Mouse (Mus musculus) limb, embryonic 10.5 days (tissue): Measurements from ENCODE around the gene Sult2b1. TPM values are rescaled to one million over a fixed set of nuclear protein-coding genes. Genes with fewer than 3 reads are reported as not detected.
A peak's percentile ranks its signal among the peaks of the same experiment; 100 is the strongest.

Experiments used
- DNase-seq: peaks from one replicate; pipeline ENCODE4 v3.0.0-alpha.2; 2017; ENCODE audit warnings: low spot score
- H3K27ac ChIP-seq: fragments of 300-500 bp; sonication (generic); 2 replicates; pipeline ENCODE4 v1.5.1; 2016; ENCODE audit warnings: mild to moderate bottlenecking
- H3K27me3 ChIP-seq: fragments of 300-500 bp; sonication (generic); 2 replicates; pipeline ENCODE4 v1.6.1; 2016; ENCODE audit warnings: low read depth, mild to moderate bottlenecking; ENCODE audit not compliant: poor library complexity, severe bottlenecking
- H3K36me3 ChIP-seq: fragments of 300-500 bp; sonication (generic); 2 replicates; pipeline ENCODE4 v1.6.1; 2016; ENCODE audit warnings: mild to moderate bottlenecking, moderate library complexity
- H3K4me1 ChIP-seq: fragments of 300-500 bp; sonication (generic); 2 replicates; pipeline ENCODE4 v1.6.1; 2016
- H3K4me3 ChIP-seq: fragments of 300-500 bp; sonication (generic); 2 replicates; pipeline ENCODE4 v1.5.1; 2016; ENCODE audit warnings: mild to moderate bottlenecking, moderate library complexity
- H3K9me3 ChIP-seq: fragments of 300-500 bp; sonication (generic); replicated peaks from 2 replicates; pipeline ENCODE4 v1.6.1; 2016; ENCODE audit warnings: mild to moderate bottlenecking
- WGBS: fragments of 180-500 bp; shearing (Covaris S2); methylation state at CpG from one replicate; pipeline ENCODE4 v1.1.7; 2016; 5-methylcytosine and 5-hydroxymethylcytosine counted together
- polyA plus RNA-seq: library from polyadenylated mRNA; unstranded; fragments of >200 nt; fragmentation: Nextera tagmentation; extraction: Ambion mirVana; gene quantifications from 2 replicates; pipeline ENCODE4 v1.2.1, GENCODE M21; 2016

The Sult2b1 gene
- polyA plus RNA-seq, 1 experiment from 2014 or later, result 2.1 TPM

DNA sequence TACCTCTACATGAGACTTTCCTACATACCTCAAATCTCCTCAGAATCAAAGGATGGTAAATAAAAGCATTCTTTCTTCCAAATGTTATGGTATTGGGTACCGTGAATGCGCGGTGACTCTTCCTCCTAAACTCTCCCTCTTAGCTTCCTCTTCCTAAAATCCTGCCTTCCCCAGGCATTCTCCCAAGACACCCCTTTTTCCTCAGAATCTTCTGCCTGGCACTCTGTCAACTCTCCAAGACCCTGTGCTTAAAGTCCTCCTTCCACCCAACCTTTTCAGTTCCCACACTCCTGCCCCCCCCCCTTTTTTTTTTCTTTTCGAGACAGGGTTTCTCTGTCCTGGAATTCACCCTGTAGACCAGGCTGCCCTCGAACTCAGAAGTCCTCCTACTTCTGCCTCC lies 30.4 kb upstream of the Sult2b1 start:
- H3K9me3 ChIP-seq, result no peaks in the 10 kb centered on the region
- peaks cover 34% of the 10 kb centered on the region for H3K36me3 ChIP-seq
- peak overlapping the region; percentile 37; the same call in 1 of the 2 replicates for H3K27ac ChIP-seq
- H3K4me3 ChIP-seq, result peak overlapping the region; percentile 98
- 12% methylated on average over 5 of the region's 5 CpGs for WGBS
- peaks cover 10% of the 10 kb centered on the region for H3K27me3 ChIP-seq
- DNase-seq, result no peak
- peaks cover 33% of the 10 kb centered on the region for H3K4me1 ChIP-seq

GRCm38 (mm10) chr7:45813787-45814779 lies 29.6 kb upstream of the Sult2b1 start, which contains the start of gene Cyth2:
Cyth2 (minus strand) TSS chr7:45814581.
- peak; percentile 99 for DNase-seq
- Histone ChIP-seq H3K4me3 (peak within 1 kb of the TSS; percentile 98), H3K27me3 (peaks cover 7% of the 10 kb centered on the region), H3K9me3 (no peaks in the 10 kb centered on the region), H3K27ac (peak within 1 kb of the TSS; percentile 100), H3K36me3 (peaks cover 41% of the 10 kb centered on the region), H3K4me1 (peaks cover 29% of the 10 kb centered on the region)
- WGBS, result under 1% methylated on average over 92 of the region's 92 CpGs

DNA sequence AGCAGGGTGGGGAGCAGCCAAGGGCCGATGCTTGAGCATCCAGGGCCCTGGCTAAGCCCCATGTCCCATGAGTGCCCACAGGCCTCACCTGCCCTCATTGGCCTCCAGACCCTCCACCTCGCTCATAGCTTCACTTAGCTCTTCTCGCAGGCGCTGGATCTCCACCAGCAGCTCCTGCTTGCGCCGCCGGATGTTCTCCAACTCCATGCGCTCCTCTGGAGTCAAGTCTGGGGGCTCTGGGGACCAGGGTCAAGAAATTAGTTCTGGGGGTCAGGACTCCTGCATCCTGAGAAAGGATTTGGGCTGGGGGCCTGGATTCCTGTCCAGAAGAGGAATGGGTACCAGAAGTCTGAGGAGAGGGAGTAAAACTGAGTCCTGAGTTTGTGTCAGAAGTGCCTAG lies 28.5 kb upstream of the Sult2b1 start:
- peak overlapping the region; percentile 98 for H3K4me3 ChIP-seq
- peak overlapping the region; percentile 100 for H3K27ac ChIP-seq
- H3K9me3 ChIP-seq, result no peaks in the 10 kb centered on the region
- 92% methylated on average over 8 of the region's 8 CpGs for WGBS
- no peaks in the 10 kb centered on the region for H3K27me3 ChIP-seq
- no peak for DNase-seq
- peaks cover 37% of the 10 kb centered on the region for H3K4me1 ChIP-seq
- H3K36me3 ChIP-seq, result peaks cover 53% of the 10 kb centered on the region

GRCm38 (mm10) chr7:45809276-45810075 lies 25.0 kb upstream of the Sult2b1 start:
- Histone ChIP-seq H3K4me3 (no peak overlapping the region), H3K4me1 (peaks cover 24% of the 10 kb centered on the region), H3K27me3 (no peaks in the 10 kb centered on the region), H3K36me3 (peaks cover 76% of the 10 kb centered on the region), H3K27ac (no peak overlapping the region), H3K9me3 (no peaks in the 10 kb centered on the region)
- 89% methylated on average over 14 of the region's 14 CpGs for WGBS
- DNase-seq, result no peak

DNA sequence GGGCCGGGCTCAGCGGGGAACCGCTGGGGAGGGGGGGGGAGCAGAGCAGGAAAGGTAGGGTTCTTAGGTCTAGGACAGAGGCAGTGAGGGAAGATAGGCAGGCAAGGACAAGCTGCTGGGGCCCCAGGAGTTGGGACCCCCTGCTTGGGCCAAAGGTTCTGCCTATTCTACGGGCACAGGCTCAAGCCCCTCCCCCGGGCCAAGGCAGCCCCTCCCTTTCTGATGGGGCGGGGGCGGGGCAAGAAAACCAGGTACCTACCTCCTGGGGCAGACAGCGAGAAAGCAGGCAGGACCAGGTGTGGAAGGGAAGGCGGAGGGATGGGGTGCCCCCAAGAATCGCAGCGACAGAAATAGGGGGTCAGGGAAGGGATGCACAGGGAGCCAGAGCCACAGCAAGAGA lies 24.0 kb upstream of the Sult2b1 start:
- H3K9me3 ChIP-seq, result no peaks in the 10 kb centered on the region
- H3K4me1 ChIP-seq, result peaks cover 24% of the 10 kb centered on the region
- H3K4me3 ChIP-seq, result no peak overlapping the region
- H3K27me3 ChIP-seq, result no peaks in the 10 kb centered on the region
- WGBS, result 41% methylated on average over 11 of the region's 11 CpGs
- H3K27ac ChIP-seq, result no peak overlapping the region
- DNase-seq, result no peak
- peaks cover 86% of the 10 kb centered on the region for H3K36me3 ChIP-seq

- no peak overlapping the region for H3K4me3 ChIP-seq
- WGBS, result 66% methylated on average over 5 of the region's 5 CpGs
- H3K4me1 ChIP-seq, result peaks cover 13% of the 10 kb centered on the region
- H3K27me3 ChIP-seq, result no peaks in the 10 kb centered on the region
- DNase-seq, result no peak
- no peaks in the 10 kb centered on the region for H3K9me3 ChIP-seq
- peaks cover 86% of the 10 kb centered on the region for H3K36me3 ChIP-seq
- H3K27ac ChIP-seq, result no peak overlapping the region
Measured at GRCm38 (mm10) chr7:45805941-45806340, 21.5 kb upstream of the Sult2b1 start.

DNA sequence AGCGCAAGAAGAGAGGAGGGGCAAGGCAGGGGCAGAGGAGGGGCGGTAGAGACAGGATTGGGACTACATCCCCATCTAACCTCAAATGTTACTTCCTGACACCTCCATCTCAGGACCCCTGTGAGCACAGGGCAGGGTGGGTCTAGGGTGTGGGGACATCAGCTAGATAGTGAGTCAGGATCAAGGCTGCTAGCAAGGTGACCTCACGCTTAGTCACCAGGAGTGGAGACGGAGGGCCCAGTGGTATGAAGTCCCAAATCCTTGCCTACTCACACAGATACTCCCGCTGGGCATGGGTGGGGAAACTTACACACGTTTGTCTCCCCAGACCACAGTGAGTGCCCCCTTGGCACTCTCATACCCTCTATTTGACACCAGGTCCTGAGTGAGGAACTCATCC lies 18.1 kb upstream of the Sult2b1 start:
- H3K27ac ChIP-seq, result no peak overlapping the region
- H3K4me1 ChIP-seq, result peaks cover 28% of the 10 kb centered on the region
- H3K27me3 ChIP-seq, result peaks cover 34% of the 10 kb centered on the region
- no peak for DNase-seq
- H3K36me3 ChIP-seq, result peaks cover 52% of the 10 kb centered on the region
- WGBS, result 92% methylated on average over 6 of the region's 6 CpGs
- no peaks in the 10 kb centered on the region for H3K9me3 ChIP-seq
- H3K4me3 ChIP-seq, result no peak overlapping the region

DNA sequence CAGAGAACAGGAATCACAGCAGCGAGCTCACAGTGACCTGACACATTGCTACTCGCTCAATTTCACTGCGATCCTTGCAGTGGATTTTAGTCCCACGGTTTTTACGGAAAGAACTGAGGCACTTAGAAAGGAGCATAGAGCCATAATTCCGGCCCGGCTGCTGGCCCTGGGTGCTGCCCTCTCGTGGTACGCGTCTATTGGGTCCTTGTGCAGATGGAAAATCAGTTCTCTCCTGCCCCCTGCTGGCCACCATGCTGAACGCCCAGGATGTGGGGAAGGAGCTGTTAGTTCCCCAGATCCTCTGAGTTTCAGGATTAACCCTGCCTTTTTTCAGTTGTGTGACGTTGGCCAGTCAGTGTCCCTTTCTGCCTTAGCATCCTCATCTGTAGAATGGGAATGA lies 16.9 kb upstream of the Sult2b1 start:
- peaks cover 46% of the 10 kb centered on the region for H3K27me3 ChIP-seq
- H3K36me3 ChIP-seq, result peaks cover 46% of the 10 kb centered on the region
- H3K9me3 ChIP-seq, result no peaks in the 10 kb centered on the region
- WGBS, result 4% methylated on average over 12 of the region's 12 CpGs
- H3K4me1 ChIP-seq, result peaks cover 33% of the 10 kb centered on the region
- peak; percentile 97 for DNase-seq
- peak overlapping the region; percentile 26 for H3K4me3 ChIP-seq
- H3K27ac ChIP-seq, result no peak overlapping the region

DNA sequence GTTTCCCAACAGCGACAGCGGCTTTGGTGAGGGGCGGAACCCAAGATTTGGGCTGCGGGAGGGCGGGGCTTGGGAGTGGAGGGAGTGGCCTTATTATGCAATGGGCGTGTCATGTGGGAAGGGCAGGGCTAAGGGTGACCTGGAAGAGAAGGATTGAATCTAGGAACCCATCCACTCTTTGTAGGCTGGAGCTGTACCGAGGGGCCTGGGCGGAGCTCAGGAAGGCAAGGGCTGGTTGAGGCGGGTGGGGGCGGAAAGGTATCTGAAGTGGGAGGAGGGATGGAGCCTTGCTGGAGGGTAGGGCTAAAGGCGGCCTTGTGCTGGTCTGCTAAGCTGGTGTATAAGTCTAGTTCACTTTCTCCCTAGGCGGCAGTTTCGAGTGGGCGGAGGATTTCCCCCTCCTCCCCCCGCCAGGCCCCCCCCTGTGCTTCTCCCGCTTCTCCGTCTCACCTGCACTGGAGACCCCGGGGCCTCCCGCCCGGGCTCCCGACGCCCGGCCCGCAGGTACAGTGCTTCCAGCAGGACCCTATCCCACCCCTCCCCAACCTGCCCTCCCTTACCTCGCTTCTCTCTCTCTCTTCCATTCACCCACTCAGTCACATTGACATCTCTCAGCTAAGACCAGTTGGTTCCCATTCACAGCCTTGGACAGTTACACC lies 16.2 kb upstream of the Sult2b1 start:
- no peaks in the 10 kb centered on the region for H3K9me3 ChIP-seq
- peaks cover 47% of the 10 kb centered on the region for H3K36me3 ChIP-seq
- 11% methylated on average over 25 of the region's 25 CpGs for WGBS
- no peak overlapping the region for H3K27ac ChIP-seq
- DNase-seq, result peak; percentile 66
- H3K4me3 ChIP-seq, result peak overlapping the region; percentile 26
- peaks cover 33% of the 10 kb centered on the region for H3K4me1 ChIP-seq
- H3K27me3 ChIP-seq, result peaks cover 52% of the 10 kb centered on the region

DNA sequence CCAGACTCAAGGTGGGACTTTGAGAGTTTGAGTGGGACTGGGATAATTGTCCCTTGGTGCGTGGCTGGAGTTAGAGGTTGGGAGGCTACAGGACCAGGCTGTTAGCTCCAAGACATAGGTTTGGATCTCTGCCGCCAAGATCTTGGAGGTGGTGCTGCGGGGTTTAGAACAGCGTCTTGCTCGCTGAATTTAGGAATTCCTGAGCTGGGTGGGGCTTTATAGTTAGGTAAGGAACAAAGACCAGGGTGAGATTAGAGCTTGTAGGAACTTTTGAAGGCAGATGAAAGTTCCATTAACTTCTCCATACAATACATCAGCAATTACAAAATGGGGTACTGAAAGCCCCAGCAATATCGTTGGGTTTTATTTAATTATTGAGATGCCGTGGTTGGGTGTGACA lies 15.5 kb upstream of the Sult2b1 start:
- 36% methylated on average over 7 of the region's 7 CpGs for WGBS
- peaks cover 59% of the 10 kb centered on the region for H3K27me3 ChIP-seq
- no peak for DNase-seq
- H3K9me3 ChIP-seq, result no peaks in the 10 kb centered on the region
- H3K4me1 ChIP-seq, result peaks cover 33% of the 10 kb centered on the region
- no peak overlapping the region for H3K27ac ChIP-seq
- peaks cover 53% of the 10 kb centered on the region for H3K36me3 ChIP-seq
- peak overlapping the region; percentile 26 for H3K4me3 ChIP-seq

- Histone ChIP-seq H3K4me3 (peak overlapping the region; percentile 62; the same call in 1 of the 2 replicates), H3K27me3 (peaks cover 70% of the 10 kb centered on the region)
- WGBS, result 53% methylated on average over 7 of the region's 7 CpGs
Measured at GRCm38 (mm10) chr7:45798931-45799330, 14.5 kb upstream of the Sult2b1 start.

DNA sequence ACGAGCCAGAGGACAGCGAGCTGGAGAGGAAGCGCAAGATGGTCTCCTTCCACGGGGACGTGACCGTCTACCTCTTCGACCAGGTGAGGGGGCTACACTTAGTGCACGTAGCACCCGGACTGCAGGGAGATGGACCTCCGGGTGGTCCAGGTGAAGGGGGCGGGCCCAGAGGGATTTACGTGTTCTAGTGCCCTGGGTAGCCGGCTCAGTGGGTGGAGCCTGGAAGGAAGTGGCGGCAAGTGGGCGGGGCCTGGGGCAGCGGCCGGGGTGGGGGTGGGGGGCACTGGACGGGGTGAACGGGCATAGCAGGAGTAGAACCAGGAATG lies 14.0 kb upstream of the Sult2b1 start:
- WGBS, result 4% methylated on average over 19 of the region's 19 CpGs
- DNase-seq, result peak; percentile 66
- Histone ChIP-seq H3K27me3 (peaks cover 74% of the 10 kb centered on the region), H3K9me3 (no peaks in the 10 kb centered on the region), H3K36me3 (peaks cover 57% of the 10 kb centered on the region), H3K4me3 (peak overlapping the region; percentile 62), H3K4me1 (peaks cover 33% of the 10 kb centered on the region), H3K27ac (peak overlapping the region; percentile 81)

More at GRCm38 (mm10) chr7:45798931-45799330, 14.5 kb upstream of the Sult2b1 start:
- Histone ChIP-seq H3K36me3 (peaks cover 57% of the 10 kb centered on the region), H3K4me1 (peaks cover 33% of the 10 kb centered on the region), H3K9me3 (no peaks in the 10 kb centered on the region), H3K27ac (no peak overlapping the region)
- DNase-seq, result no peak
